Mouse (Mus musculus): Measurements from ENCODE around the gene Lrfn3. TPM values are rescaled to one million over a fixed set of nuclear protein-coding genes. Genes with fewer than 3 reads are reported as not detected.

Lrfn3 gene
- polyA plus RNA-seq, 1 experiment = 2.6 TPM

DNA sequence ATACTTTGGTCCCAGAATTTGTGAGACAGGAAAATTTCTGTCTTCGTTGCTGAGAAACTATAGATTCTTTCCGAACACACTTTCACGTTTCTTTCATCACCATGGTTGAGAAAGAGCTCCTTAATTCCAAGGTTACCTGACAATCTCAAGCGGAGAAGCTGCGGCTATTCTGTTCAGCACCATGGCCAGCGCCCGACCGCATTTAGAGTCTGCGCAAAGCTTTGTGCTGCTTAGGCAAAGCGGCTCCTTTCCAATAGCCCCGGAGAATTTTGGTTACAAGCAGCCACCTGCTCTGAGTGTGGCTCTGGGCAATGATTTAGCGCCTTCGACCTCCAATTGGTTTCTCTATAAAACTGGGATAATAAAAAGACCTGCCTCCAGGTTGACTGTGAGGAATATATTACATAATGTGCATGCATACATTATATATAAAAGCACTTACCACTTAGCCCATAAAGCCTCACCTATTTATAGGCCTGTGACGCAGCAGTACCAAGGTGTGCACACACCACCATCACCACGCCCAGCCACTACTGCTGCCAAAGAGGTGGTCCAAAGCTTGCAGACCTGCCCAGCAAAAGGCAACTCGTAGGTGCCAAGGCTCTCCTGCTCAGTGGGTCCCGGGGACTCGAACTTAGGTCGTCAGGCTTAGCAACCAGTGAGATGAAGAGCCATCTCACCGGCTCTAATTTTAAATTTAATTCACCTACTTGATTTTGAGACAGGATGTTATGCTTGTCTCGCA is 15.8 kb downstream of the Lrfn3 start:
- no peak for DNase-seq (ENCODE audit: low read depth)

DNA sequence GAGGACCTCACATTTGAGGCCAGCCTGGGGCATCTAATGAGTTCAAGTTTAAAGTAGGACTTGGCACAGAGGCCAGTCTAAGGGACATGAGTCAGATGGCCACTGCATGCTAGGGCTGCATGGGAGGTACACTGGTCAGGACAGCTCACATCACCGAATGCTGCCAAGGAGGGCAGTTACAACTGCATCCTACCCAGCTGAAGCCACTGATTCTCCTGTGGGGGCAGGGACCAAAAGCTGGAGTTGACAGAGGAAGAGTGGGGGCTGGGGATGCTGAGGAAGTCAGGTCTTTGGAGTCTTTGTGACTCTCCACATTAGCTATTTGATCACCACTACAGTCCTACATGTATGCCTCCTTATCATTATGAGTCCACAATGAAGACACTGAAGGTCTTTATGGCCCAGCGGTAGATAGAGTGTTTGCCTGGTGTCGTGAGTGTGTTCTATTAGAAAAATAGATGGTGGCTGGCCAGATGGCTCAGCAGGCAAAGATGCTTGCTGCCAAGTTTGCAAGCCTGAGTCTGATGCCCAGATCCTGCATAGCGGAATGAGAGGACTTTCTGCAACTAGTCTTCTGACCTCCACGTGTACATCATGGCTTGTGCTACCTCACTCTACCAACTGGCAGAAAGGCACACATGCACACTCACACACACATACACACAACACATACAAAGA is 23.0 kb downstream of the Lrfn3 start:
- no peak for DNase-seq (ENCODE audit: low read depth)

DNA sequence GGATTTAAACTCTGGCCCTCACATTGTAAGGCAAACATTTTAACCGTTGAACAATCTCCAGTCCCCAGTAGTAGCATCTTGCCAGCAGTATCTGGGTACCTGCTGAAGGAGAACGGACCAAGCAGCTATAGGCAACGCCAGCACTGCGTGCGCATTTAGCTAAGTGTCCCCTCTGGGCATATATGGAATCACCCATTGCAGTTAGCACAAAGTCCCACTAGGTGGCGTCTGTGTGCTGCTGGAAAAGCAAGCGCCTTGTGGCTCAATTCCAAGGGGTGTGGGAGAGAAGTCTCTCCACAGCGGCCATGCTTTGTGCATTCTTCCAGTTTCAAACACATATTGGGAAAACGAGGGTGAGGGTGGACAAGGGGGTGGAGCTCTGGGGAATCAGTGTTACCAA is 26.2 kb downstream of the Lrfn3 start:
- DNase-seq (ENCODE audit: low read depth) = no peak

DNA sequence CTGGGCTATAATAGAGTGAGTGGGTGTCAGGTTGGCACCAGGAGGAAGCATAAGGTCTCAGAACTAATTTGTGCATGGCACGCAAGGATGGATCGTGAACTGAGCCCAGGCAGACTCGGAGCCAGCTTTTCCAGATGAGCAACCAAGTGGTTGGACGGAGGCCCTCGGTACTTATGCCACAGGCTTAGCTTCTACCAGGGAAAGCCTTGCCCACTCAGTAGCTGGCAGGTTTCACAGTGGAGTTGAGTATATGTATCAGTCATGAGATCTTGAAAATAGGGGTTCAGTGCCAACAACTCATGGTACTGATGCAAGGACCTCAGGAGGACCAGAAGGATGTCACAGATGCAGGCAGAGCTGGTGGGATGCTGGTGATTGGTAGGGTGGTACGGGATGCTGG is 26.9 kb downstream of the Lrfn3 start:
- DNase-seq (ENCODE audit: low read depth) = no peak

DNA sequence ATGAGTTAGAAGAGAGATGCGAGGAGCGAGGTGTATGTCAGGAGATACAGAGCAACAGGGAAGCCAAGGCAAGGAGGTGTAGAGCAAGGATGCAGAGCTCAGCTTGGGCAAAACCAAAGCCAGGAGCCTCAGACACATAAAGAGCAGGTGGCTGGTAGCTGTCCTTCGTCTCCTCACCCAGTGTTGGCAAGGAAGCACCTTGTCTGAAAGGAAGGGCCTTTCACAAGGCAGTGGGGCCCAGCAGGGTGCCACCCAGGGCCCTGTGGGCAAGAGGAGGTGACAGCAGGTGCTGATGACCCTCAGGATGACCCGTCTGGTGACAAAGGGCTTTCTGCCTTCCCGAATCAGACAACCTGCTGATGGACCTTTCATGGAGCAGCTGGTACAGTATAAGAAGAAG is 28.0 kb downstream of the Lrfn3 start:
- DNase-seq (ENCODE audit: low read depth) = no peak

DNA sequence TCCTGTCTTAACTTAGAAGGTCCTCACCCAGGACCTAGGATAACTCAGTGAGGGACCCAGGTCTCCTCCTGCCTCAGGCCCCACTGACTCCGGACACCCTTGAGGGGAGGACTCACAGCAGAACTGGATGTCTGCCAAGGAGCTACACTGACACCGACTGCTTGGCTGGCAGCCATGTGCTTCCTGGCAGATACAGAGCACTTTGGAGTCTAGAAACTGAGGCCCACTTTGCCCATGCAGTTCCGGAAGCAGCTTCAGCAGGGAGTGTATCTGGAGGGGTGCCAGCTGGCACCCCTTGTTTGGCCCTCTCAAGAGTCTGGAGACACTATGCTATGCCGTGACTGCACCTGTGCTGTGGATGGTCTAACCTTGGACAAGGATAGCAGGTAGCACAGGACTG is 29.1 kb downstream of the Lrfn3 start:
- DNase-seq (ENCODE audit: low read depth) = no peak

DNA sequence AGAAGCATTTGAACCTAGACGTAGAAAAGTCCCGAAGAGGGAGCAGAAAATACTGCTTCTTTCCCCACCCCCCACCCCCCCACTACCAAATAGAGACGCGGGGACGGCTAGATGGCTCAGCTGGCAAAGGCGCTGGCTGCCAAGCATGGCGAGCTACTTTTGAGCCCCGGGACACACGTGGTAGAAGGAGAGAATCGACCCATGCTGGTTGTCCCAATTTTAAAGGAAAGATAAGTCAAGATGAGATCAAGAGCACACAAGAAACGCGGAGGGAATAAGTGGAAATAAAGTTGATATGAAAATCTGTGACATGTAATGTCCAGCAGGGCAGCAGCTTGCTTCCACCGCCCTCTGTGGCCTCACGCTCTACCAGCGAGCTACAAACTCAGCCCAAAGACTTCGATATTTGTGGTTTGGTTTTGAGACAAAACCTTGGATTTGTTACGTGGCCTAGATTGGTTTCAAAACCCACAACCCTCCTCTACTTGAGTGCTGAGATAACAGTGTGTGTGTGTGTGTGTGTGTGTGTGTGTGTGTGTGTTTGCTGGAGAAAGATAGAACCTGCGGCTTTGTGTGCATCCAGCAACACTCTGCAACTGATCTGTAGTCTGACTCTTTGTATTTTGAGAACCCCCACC is 29.8 kb downstream of the Lrfn3 start:
- DNase-seq (ENCODE audit: low read depth) = no peak

DNA sequence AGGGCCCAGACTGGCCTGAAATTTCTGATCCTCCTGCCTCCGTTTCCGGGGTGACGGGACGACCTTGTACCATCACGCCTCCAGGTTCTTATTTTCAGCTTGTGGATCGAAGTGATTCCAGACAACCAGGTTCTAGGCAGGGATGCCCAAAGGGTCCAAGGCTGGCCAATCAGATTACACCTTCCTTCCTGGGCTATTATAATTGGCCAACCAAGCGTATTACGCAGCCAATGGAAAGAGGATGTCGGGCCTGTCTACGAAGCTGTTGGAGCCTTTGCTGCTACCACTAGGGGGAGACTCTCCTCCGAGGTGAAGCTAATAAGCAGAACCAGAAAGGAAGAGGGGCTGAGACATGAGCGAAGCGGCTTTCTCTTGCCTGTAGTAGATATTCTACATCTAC is 30.7 kb downstream of the Lrfn3 start:
- DNase-seq (ENCODE audit: low read depth) = no peak

DNA sequence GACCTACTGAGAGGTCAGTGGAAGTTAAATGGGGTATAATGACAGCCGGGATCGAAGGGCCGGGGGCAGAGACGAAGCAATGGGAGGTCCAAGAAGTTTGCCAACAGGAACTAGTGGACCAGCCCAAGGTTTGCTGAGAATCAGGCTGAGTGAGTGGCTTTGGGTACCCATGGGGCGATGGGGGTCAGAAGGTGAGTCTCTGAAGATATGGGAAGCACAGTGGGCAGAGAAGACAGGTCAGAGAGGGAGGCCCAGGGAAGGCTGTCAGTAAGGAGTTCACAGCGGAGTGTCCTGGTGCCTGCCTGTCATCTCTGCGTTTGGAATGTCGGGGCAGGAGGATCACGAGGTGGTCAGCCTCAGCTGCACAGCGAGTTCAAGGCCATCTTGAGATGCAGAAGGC is 34.2 kb downstream of the Lrfn3 start:
- no peak for DNase-seq (ENCODE audit: low read depth)

DNA sequence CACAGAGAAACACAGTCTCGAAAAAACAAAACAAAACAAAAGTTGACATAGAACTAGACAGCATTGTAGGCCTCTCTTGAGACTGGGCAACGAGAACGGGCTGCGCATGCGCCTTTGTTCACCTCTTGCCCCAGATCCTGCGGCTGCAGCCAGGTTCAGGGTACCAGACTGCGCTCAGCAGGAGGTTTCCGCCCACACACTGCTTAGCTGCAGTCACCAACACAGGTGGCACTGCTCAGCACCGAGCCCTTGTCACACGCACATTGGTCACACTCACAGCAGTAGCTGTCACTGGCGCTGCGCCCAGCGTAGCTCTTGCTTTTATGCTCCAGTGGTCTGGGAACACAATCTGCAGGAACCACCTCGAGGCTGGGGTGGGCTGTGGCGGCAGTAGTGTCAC is 35.4 kb downstream of the Lrfn3 start:
- no peak for DNase-seq (ENCODE audit: low read depth)

DNA sequence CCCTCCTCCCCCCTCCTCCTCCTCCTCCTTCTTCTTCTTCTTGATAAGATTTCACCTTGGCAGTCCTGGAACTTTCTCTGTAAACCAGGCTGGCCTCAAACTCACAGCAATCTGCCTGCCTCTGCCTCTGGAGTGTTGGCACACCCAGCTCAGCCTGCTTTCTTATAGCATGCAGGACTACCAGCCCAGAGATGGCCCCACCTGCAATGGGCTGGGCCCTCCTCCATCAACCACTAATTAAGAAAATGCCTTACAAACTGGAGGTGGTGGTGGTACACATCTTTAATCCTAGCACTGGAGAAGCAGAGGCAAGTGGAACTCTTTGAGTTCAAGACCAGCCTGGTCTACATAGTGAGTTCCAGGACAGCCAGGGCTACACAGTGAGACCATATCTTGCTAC is 36.1 kb downstream of the Lrfn3 start:
- DNase-seq (ENCODE audit: low read depth) = no peak

DNA sequence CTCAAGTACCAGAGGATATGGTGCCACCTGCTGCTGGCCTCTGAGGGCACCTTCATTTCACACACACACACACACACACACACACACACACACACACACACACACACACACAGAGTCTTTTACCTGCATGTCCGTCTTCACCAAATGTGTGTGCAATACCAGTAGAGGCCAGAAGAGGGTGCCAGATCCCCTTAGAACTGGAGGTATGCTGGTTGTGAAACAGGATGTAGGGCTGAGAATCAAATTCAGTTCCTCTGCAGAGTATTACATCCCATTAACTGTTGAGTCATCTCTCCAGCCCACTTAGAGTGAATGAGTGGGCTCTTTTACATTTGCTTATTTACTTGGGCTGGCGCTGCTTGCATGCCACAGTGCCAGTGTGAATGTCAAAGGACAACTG is 37.2 kb downstream of the Lrfn3 start:
- no peak for DNase-seq (ENCODE audit: low read depth)

DNA sequence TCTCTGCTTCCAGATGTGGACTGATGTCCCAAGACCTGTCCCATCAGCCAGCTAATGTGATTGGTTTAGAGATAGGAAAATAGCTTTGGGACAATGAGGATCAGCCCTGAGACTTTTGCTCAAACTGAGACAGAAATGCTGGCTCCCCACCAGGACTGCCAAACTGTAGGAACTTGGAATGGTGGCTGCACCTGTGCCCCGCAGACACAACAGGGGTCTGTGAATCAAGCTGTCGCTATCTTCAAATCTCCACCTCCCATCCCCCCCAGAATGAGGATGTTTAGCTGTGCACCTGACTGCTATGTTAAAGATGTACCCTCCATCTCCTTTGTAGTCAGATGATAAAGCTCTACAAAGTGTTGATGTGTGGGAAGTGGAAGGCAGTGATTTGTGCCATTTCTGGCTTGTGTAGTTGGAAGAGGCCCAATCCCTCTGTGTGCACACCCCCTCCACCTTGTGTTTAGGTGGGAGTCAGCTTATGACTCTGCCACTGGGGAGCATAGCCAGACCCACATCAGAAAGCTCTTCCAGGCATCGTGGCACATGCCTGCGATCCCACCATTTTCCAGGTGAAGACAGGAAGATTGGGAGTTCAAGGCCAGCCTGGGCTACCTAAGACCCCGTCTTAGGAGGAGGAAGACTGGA is 38.1 kb downstream of the Lrfn3 start:
- DNase-seq (ENCODE audit: low read depth) = no peak

DNA sequence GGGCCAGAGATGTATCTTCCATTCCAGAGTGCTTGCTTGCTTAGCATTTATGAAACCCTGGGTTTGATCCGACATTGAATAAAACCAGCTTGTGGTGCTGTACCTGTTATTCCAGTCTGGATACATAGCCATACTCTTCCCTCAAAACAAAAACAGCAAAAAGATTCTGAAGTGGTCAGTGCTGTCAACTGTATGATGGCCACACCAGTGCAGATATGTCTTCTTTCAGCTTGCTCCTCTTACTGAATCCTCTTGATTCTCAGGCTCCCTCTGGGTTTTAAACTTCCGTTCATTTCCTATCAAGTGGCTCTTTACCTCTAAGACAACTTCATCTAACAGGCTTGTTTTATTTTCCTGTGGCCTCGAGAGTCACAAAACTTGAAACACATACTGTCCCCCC is 38.8 kb downstream of the Lrfn3 start, which contains the start of gene Sdhaf1:
Gene Sdhaf1, minus strand, starts transcription at position 101 of the 400 bp plus-strand sequence.
- DNase-seq (ENCODE audit: low read depth) = no peak

DNA sequence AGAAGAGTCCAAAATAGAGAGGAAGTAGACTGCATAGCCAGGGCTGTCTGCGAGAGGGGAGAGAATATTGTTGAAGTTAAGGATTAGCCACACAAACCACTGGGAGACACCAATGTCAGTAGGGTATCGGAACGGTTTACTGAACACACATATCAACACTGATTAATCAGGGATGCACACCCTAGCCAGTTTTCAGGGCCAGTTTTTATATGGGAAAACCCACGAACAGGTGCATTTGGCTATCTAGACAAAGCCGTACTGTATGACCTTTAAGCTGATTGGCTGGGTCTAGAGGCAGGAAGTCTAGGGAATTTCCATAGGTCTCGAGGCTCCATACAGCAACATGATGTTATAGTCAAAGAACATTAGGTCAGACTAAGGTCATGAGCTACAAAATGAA is 39.7 kb downstream of the Lrfn3 start:
- DNase-seq (ENCODE audit: low read depth) = no peak

DNA sequence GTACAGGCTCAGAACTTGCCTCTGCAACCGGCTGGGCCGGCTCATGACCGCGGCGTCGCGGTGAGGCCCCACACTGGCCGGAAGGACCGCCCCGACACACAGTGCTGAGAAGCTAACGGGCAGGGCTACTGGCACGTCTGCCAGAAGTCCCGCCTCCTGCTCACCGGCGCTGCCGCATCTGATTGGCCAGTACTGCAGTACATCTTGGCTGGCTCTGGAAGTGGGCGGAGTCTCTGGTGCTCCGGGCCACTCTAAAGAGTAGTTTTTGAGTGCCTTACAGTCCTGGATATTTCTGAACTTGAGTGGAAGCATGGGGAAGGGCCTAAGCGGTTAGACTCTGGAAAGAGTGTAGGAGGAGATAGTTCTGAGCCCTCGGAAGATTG is 40.3 kb downstream of the Lrfn3 start:
- DNase-seq (ENCODE audit: low read depth) = no peak

DNA sequence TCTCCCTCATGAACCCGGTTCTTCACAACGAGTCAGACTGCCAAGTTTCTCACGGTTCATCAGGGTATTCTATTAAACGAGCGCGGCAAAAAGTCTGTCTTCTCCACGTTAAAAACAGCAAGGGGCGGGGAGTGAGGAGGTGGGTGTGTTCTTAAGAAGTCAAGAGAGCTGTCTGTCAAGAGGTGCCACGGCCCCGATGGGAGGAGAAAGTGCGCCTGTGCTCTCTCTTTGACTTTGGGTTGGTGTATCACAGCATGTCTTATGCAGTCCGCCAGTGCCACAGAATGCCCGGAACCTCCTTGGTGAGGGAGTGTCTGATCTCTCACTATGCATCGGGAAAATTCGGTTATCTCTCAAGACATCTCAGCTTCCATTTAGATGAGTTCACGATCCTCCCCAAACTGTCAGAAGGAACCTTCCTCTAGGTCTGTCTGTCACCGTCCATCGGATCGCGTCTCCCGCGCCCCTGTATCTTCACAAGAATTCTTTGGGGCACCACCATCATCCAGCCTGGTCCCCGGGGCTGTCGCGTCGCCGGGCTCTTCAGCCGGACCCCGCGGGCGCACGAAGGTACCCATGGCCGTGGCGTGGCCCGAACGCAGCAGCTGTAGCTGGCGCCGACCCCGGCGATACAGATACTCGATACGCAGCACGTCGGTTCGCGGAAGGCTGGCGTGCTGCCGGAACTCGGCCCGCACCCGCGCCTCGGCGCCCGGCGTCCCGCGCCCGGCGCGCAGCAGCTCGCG is 40.9 kb downstream of the Lrfn3 start, which contains the start of gene E130208F15Rik:
Gene E130208F15Rik, plus strand, starts transcription at position 202 of the 746 bp plus-strand sequence.
- DNase-seq (ENCODE audit: low read depth) = no peak

DNA sequence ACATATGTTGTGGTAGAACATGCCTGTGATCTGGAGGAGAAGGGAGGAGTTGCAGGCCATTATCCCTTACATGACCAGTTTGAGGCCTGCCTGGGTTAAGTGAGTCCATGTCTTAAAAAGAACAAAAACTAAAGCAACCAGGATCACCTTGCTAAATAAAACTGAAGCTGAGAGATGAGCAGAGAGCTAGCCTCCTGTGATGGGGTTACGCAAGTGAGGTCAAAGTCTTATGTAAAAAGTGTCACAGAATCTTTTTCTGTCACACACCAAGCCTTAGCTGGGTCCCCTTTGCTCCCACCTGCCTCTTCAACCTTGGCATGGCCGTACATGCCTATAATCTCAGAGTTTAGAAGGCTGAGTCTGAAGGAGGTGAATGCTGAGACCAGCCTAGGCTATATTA is 41.6 kb downstream of the Lrfn3 start:
- no peak for DNase-seq (ENCODE audit: low read depth)

DNA sequence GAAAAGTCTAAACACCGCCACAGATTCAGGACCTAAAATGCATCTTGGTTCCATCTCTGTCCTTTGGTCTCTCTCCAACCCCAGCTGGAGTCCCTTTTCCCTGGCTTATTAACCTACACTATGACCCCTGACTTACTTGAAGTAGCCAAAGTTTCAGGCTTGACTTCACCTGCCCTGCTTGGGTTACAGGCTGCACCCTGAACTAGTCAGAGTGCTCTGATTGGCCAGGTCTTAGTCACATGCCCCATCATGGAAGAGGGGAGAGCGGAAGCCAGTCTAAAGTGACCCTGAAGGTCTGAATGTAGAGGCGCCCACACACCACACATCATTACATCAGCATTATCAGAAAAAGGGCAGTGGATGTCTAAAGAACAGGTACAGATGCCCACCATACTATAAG is 44.4 kb downstream of the Lrfn3 start:
- DNase-seq (ENCODE audit: low read depth) = no peak

DNA sequence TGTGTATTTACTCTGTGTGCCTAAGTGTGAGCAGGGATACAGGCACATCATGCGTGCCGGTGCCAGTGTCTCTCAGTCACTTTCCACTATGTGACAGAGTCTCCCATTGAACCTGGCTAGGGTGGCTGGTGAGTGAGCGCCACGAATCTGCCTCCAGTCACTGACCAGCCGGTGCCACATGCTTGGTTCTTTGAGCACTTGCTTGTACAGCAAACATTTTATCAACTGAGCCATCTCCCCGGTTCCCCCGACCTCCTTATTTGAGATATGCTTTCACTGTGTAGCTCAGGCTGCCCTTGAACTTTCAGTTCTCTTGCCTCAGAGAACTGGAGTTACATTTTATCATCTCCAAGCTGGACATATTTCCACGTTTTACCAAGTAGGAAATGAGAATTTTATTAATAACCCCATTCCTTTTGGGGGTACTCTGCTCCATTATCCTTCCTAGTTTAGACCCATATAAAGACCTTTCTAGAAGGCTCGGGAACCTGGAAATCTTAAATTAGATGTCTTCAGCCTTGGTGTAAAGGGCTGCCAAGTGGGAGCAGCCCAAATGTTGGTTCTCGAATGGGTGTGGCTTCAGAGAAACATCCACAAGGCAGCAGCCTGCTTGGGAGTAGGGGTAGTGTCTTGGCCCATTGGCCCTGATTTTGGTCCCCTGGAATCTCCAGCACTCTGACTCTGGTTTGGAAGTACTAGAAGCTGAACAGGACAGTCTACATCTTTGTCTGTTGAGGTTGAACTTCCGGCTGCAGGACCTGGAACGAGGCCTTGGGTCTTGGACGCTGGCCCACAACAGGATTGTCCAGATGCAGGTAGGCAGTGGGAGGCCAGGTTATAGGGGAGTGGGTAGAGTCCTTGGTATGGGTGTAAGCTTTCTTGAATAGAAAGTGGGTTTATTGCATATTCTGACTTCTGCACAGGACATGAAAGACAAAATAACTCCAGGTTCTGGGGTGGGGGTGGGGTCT is 46.7 kb downstream of the Lrfn3 start:
- DNase-seq (ENCODE audit: low read depth) = no peak

DNA sequence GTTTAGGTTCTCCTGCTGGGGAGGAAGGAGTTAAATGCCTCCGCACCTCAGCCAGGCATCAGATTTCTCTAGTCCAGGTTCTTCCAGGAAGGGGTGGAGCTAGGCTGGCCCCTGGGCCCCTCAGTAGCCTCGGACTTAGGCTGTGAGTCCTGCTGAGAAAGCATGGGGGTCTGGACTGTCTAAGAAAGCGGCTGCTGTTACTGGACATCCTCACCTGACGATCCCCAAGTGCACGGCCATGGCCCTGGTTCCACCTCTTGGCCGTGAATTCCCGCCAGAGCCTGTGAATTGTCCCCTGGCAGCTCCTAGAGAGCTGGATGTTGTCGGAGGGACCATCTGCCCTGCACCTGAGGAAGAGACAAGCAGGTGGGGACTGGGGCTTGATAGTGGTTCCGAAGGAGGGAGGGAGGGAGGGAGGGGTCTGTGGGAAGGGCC is 47.8 kb downstream of the Lrfn3 start, which contains the start of gene Syne4:
Gene Syne4, plus strand, starts transcription at position 87 of the 435 bp plus-strand sequence.
- DNase-seq (ENCODE audit: low read depth) = no peak
